In genomic region chr4:102272313-102272712, GRCm38 (mm10) we compare ENCODE assay signal across 21 mouse cellular contexts.
"Had no signal": no experiment of that assay in that cellular context is flagged by ENCODE, and none has a peak within 500 bp of the region (broad histone marks: within the 10 kb centered on the region; RNA-seq: fewer than 3 reads in every experiment).

No protein-coding gene starts in this region.

- H3K4me1 ChIP-seq: hindbrain, embryonic 13.5 days; hindbrain, embryonic 15.5 days; limb, embryonic 10.5 days; liver, embryonic 12.5 days had no signal

- ATAC-seq: hindbrain, postnatal 0 days; intestine, embryonic 16.5 days; liver, embryonic 12.5 days had no signal

- DNase-seq: gastrocnemius, postnatal 14 days; gastrocnemius, postnatal 36 days; heart, adult 18-20 months; heart, postnatal 10 days; kidney, adult 11 months; kidney, adult 8-10 months; kidney, postnatal 10 days; kidney, postnatal 25 days; kidney, postnatal 4 days; liver had no signal

- H3K9me3 ChIP-seq: heart, embryonic 10.5 days; heart, embryonic 12.5 days; hindbrain, embryonic 13.5 days; hindbrain, embryonic 15.5 days; limb, embryonic 10.5 days; limb, embryonic 12.5 days; liver, embryonic 12.5 days had no signal

- H3K4me3 ChIP-seq: heart, embryonic 10.5 days; heart, embryonic 12.5 days; hindbrain, embryonic 13.5 days; hindbrain, embryonic 15.5 days; left cerebral cortex, adult 2 months; limb, embryonic 10.5 days; limb, embryonic 12.5 days; liver, embryonic 12.5 days had no signal

- H3K9ac ChIP-seq: heart, embryonic 12.5 days; hindbrain, embryonic 13.5 days; hindbrain, embryonic 15.5 days; limb, embryonic 12.5 days; liver, embryonic 12.5 days; liver, embryonic 14.5 days had no signal

- H3K27me3 ChIP-seq: heart, embryonic 12.5 days; hindbrain, embryonic 13.5 days; hindbrain, embryonic 15.5 days; limb, embryonic 12.5 days; liver, embryonic 12.5 days had no signal

- H3K27ac ChIP-seq: heart, embryonic 10.5 days; hindbrain, embryonic 13.5 days; hindbrain, embryonic 15.5 days; hindbrain, postnatal 0 days; left cerebral cortex, adult 2 months; limb, embryonic 10.5 days; limb, embryonic 12.5 days; liver, embryonic 12.5 days; liver, embryonic 14.5 days had no signal

- H3K4me2 ChIP-seq: heart, embryonic 12.5 days; hindbrain, embryonic 13.5 days; hindbrain, embryonic 15.5 days; limb, embryonic 12.5 days; liver, embryonic 12.5 days had no signal

- H3K36me3 ChIP-seq: heart, embryonic 10.5 days; heart, embryonic 12.5 days; hindbrain, embryonic 13.5 days; hindbrain, embryonic 15.5 days; limb, embryonic 10.5 days; limb, embryonic 12.5 days; liver, embryonic 12.5 days had no signal
